Mouse (Mus musculus) frontal cortex, postnatal 36 days (tissue): ENCODE measurements around the gene Ubash3a.

Source experiments
- DNase-seq, 2 experiments: peaks; one replicate each; pipeline ENCODE4 v3.0.0; 2022; ENCODE audit warnings: low spot score in 2 of 2

The Ubash3a gene

GRCm38 (mm10) chr17:31279541-31279940, 71.9 kb downstream of the Ubash3a start:
- no peak for DNase-seq

GRCm38 (mm10) chr17:31280269-31280668, 72.6 kb downstream of the Ubash3a start:
- DNase-seq = no peak

- peak in 1 of 2 experiments; percentile 43 for DNase-seq
Observed at GRCm38 (mm10) chr17:31281830-31282686, 74.4 kb downstream of the Ubash3a start.

- no peak for DNase-seq
Observed at GRCm38 (mm10) chr17:31282687-31283053, 75.0 kb downstream of the Ubash3a start.

GRCm38 (mm10) chr17:31285867-31286266, 78.2 kb downstream of the Ubash3a start:
- no peak for DNase-seq

GRCm38 (mm10) chr17:31286492-31286891, 78.8 kb downstream of the Ubash3a start, which contains the start of gene Slc37a1:
Gene Slc37a1 (plus strand): TSS chr17:31286792.
- DNase-seq = no peak

GRCm38 (mm10) chr17:31287216-31287615, 79.5 kb downstream of the Ubash3a start:
- no peak for DNase-seq

GRCm38 (mm10) chr17:31288999-31289726, 81.5 kb downstream of the Ubash3a start:
- no peak for DNase-seq

- DNase-seq = no peak
Observed at GRCm38 (mm10) chr17:31290311-31290710, 82.6 kb downstream of the Ubash3a start.

GRCm38 (mm10) chr17:31290859-31291258, 83.2 kb downstream of the Ubash3a start:
- DNase-seq = no peak

- no peak for DNase-seq
Observed at GRCm38 (mm10) chr17:31294363-31295214, 86.9 kb downstream of the Ubash3a start.

GRCm38 (mm10) chr17:31295215-31295891, 87.7 kb downstream of the Ubash3a start:
- DNase-seq = no peak

GRCm38 (mm10) chr17:31295892-31296781, 88.5 kb downstream of the Ubash3a start:
- peak; percentile 73 to 78 for DNase-seq
